Mouse (Mus musculus): ENCODE measurements at regions not wholly inside any gene's neighbourhood (a gene's known extent, or its start where the extent isn't known, plus 50 kb on each side); places are given as distances from the start of the nearest gene placed in this dataset.
"Not testable (repeated sequence)": the region's sequence is repeated elsewhere in the genome, so short reads cannot be mapped to it uniquely, and the experiment has no call there.

DNA sequence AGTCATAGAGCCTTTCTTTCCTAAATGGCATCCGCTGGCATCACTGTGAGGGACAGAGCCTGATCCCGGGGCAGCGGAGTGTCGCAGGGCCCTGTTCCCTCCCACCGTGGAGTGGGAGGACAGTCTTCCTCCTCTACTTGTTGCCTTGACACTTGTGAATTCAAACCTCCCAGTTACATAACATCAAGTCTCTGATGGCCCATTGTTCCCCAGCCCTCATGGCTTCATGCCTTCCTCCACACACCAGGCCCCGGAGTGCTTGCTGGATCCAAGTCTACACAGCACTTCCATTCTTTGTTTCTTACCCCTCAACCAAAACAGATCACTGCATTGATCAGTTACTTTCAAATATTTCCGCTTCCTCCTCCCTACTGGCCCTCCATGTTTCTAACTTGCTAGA is 357.7 kb upstream of the Maf start:
- no peak for DNase-seq (ENCODE audit: extremely low spot score in 1 of 2, low spot score in 1 of 2)

GRCm38 (mm10) chr8:116064562-116064961 is 357.0 kb upstream of the Maf start:
- no peak for DNase-seq (ENCODE audit: extremely low spot score in 1 of 2, low spot score in 1 of 2)

DNA sequence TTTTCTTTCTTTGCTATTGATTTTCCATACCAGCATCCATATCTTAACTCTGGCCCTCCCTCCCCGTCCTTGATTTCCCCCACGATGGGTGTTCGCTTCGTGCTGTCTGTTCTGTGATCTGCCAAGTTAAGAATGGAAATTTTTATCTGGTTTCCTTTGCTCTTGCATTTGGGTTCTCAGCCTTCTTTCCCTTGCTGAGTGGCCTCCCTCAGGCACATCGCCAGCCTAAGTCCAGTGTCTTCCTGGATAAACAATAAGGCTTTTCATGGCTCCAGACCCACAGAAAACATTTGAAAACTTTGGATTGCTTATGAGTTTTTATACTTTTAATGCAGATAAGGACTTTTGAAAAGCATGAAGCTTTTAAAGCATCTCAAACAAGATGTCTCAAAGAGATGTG is 355.9 kb upstream of the Maf start:
- DNase-seq (ENCODE audit: extremely low spot score in 1 of 2, low spot score in 1 of 2): no peak

GRCm38 (mm10) chr8:116053483-116053882 is 345.9 kb upstream of the Maf start:
- DNase-seq (ENCODE audit: extremely low spot score in 1 of 2, low spot score in 1 of 2): peak in 1 of 2 experiments; percentile 3

GRCm38 (mm10) chr8:116053043-116053442 is 345.4 kb upstream of the Maf start:
- no peak for DNase-seq (ENCODE audit: extremely low spot score in 1 of 2, low spot score in 1 of 2)

DNA sequence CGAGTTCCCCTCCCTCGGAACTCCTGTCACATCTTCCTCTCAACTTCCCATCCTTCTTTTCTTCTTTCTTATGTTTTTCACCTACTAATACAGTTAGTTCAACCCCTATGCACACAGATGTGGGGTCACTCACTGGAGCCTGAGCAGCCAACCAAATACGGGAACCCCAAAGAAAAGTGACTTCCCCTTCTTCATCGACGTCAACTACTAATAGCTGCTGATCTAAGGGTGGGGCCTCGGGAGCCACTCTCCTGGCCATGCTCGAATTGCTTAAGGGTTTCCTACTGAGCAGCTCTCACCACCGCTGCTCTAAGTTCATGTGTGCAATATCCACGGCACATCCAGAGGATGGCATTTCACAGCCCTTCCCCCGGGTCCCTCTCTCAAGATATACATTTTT is 340.9 kb upstream of the Maf start:
- DNase-seq (ENCODE audit: extremely low spot score in 1 of 2, low spot score in 1 of 2): no peak

GRCm38 (mm10) chr8:116046859-116047258 is 339.3 kb upstream of the Maf start:
- no peak for DNase-seq (ENCODE audit: extremely low spot score in 1 of 2, low spot score in 1 of 2)

GRCm38 (mm10) chr8:116045526-116045925 is 337.9 kb upstream of the Maf start:
- no peak for DNase-seq (ENCODE audit: extremely low spot score in 1 of 2, low spot score in 1 of 2)

DNA sequence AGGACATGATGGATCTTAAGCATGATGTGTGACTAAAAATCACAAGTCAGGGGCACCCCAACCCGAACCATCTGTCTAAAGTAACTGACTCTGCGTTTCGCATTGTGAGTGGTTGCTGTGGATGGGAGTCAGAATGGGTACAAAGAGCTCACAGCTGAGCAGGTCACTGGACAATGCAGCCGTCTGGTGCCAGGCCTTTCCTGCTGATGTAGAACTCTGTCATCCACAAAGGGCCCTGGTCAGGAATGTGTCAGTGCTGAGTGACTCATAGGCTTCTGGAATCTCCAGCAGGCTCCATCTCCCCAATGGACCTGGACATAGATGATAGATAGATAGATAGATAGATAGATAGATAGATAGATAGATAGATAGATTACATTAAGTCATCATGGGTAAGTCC is 335.8 kb upstream of the Maf start:
- DNase-seq (ENCODE audit: extremely low spot score in 1 of 2, low spot score in 1 of 2): no peak

GRCm38 (mm10) chr8:116030966-116031365 is 323.4 kb upstream of the Maf start:
- DNase-seq (ENCODE audit: extremely low spot score in 1 of 2, low spot score in 1 of 2): no peak

DNA sequence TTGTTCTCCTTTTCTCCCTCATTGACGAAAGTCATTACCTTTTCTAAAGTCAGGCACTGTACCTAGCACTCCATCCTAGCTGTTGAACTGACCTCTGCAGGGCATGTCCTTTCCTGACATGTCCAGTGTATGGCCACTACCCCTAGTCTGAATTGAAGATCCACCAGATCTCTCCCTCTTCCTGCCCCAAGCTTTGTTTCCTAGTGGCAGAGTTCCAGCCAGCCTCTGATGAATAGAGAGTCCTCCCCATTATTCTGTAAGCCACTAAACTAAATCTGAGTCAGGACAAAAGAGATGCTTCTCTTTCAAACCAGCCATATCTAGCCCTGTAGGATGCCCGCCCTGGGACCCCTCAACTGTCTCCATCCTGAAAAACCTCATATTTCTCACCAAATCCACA is 317.7 kb upstream of the Maf start:
- DNase-seq (ENCODE audit: extremely low spot score in 1 of 2, low spot score in 1 of 2): peak in 1 of 2 experiments; percentile 7

DNA sequence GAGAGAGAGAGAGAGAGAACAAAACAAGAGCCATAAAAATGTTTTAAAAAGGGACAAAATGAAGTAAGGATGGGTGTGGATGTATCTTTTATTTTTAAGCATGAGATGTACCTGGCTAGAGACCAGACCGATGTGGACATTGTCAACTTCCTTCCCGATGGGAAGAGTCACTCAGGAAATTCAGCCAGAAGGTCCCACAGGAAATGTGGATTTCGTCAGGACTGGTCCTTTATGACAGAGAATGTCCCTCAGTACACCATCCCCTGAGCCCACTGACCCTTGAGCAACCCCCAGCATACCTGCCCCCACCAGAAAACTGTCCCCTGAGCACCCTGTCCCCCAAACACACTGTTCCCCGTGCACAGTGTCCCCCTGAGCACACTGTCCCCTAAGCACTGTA is 317.2 kb upstream of the Maf start:
- DNase-seq (ENCODE audit: extremely low spot score in 1 of 2, low spot score in 1 of 2): no peak

DNA sequence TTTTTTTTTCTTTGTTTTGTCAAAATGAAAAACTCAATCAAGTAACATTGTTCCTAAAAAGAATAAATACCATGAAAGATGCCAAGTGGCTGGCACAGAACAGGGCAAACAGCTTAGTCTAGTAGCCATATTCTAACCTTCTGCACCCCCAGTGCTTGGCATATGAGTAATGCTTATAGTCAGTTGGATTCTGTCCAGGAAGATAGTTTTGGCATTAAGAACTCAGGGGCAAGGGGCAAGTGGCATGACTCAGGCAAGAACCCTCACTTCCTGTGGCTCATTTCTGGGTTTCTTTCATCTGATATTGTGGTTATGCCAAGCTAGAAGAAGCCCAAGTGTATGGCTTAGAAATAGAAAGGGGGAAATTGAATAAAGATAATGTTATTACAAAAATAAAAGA is 314.1 kb upstream of the Maf start:
- no peak for DNase-seq (ENCODE audit: extremely low spot score in 1 of 2, low spot score in 1 of 2)

- DNase-seq (ENCODE audit: extremely low spot score in 1 of 2, low spot score in 1 of 2): no peak
Observed at GRCm38 (mm10) chr8:115995320-115995719, 287.7 kb upstream of the Maf start.

- DNase-seq (ENCODE audit: extremely low spot score in 1 of 2, low spot score in 1 of 2): no peak
Observed at GRCm38 (mm10) chr8:115991989-115992388, 284.4 kb upstream of the Maf start.

DNA sequence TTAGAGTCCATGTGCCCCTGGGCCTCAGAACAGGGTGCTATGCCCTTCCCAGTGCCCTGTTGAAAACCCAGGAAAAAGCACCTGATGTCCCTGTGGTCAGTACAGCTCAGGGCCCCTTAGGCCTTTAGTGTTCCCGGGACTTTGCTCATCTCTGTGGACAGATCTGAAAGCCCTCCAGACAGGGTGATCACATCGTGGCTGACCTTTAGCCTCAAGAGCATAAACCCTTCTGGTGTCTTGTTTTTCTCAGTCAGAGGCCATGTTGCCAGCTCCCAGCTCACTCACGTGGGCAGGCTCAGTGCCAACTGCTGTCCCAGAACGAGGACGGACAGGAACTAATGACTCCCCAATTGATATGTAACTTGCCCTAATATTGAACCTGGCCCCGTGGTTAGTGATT is 275.8 kb upstream of the Maf start:
- no peak for DNase-seq (ENCODE audit: extremely low spot score in 1 of 2, low spot score in 1 of 2)

- DNase-seq (ENCODE audit: extremely low spot score in 1 of 2, low spot score in 1 of 2): no peak
Observed at GRCm38 (mm10) chr8:115982326-115982725, 274.7 kb upstream of the Maf start.

GRCm38 (mm10) chr8:115981426-115981825 is 273.8 kb upstream of the Maf start:
- DNase-seq (ENCODE audit: extremely low spot score in 1 of 2, low spot score in 1 of 2): no peak

- DNase-seq (ENCODE audit: extremely low spot score in 1 of 2, low spot score in 1 of 2): no peak
Observed at GRCm38 (mm10) chr8:115980616-115981015, 273.0 kb upstream of the Maf start.

DNA sequence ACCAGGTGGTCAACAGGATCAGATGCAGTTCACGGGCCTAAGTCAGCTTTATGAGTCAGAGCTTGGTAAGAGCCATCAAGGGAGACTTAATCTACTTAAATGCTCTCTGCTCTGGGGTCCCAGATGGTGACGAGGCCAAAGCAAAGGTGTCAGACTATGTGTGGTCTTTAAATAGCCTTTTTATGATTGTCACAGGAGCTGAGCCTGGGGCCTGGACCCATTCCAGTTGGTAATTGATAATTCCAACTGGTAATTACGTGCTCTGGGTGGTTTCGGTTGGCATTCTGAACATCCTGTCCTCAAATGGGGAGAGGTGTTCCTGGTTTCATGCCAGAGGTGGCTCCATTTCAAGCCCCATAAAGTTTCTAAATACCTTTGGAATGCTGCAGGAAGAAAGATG is 269.6 kb upstream of the Maf start:
- no peak for DNase-seq (ENCODE audit: extremely low spot score in 1 of 2, low spot score in 1 of 2)

DNA sequence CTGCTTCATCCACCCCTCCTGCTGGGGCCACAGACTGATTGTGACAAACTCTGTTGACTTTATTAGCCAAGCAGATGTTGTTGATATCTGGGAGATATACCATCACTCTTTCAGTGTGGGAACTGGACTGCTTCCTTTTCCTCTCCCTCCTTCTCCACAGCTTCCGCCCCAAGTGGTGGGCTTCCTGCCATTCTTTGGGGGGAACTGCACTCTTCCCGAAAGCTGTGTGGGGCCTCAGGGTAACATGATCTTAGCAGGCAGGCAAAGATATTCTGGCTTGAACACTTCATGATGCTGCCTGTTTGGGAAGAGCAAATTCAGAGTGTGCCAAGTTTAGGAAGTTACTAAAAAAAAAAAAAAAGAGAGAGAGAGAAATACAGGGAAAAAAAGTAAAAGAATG is 267.1 kb upstream of the Maf start:
- DNase-seq (ENCODE audit: extremely low spot score in 1 of 2, low spot score in 1 of 2): no peak

DNA sequence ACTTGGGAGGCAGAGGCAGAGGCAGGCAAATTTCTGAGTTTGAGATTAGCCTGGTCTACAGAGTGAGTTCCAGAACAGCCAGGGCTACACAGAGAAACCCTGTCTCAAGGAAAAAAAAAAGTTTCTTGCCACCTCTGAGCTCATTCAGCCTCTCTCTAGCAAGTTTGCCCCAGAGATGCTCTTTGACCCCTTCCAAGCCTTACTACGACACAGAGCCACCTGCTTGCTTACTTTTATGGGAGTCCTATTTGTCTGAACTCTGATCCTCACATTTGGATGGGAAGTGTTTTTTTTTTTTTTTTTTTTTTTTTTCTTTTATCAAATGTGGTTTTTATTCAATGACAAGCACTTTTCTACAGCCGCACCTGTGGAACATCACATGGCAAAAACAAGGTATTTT is 263.8 kb upstream of the Maf start:
- not testable (repeated sequence) for DNase-seq (ENCODE audit: extremely low spot score in 1 of 2, low spot score in 1 of 2)

GRCm38 (mm10) chr8:115968121-115968520 is 260.5 kb upstream of the Maf start:
- DNase-seq (ENCODE audit: extremely low spot score in 1 of 2, low spot score in 1 of 2): no peak

GRCm38 (mm10) chr8:115965981-115966380 is 258.4 kb upstream of the Maf start:
- no peak for DNase-seq (ENCODE audit: extremely low spot score in 1 of 2, low spot score in 1 of 2)
